Mouse (Mus musculus) cerebellum, adult 11 months (tissue): ENCODE results near the gene Hsd17b1.
A peak's percentile ranks its signal among the peaks of the same experiment; 100 is the strongest.
"Not testable (repeated sequence)": the region's sequence is repeated elsewhere in the genome, so short reads cannot be mapped to it uniquely, and the experiment has no call there.

Source experiments
- DNase-seq: peaks from one replicate; pipeline ENCODE4 v3.0.0; 2022

The Hsd17b1 gene

DNA sequence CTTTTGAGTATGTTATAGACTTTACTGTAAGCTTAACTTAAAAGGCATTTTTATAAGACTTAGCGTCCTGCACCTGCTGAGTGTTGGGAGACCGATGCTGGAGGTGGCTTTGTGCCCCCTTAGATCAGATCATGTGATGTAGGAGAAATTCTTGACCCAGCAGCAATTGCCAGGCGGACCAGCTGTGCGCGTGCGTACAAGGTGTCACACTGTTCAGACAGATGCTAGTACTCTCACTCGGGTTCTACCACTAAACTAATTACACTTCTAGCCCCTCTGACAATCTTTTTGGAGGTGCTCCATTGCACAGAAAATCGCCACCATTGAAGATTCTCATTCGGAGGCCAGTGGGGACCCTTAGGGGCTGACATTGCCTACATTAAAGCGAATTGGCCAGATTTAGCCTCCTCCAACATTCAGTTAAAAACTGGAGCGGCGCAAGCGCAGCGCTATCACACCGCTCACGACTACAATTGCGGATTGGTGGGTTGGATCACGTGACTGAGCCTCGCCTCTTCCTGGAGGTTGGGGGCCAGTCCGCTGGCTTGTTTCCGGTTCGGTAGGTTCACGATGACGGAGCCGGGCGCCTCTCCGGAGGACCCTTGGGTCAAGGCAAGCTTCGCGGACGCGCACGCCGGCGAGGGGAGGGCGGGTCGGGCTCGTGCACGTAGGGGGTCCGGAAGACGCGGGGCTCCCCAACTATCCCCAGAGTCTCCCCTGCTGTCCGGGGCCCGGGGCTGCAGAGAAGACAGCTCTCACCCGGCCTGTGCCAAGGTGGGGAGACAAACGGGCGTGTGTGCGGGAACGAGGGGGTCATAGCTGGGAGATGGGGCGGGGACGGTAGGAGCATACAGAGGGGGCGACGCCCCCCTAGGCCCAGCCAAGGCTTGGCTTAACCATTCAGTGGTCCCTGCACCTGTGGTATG, 8.8 kb downstream of the Hsd17b1 start, which contains the start of gene Mlx:
Gene Mlx, plus strand, starts transcription at position 522 of the 926 bp plus-strand sequence.
- peak; percentile 87 for DNase-seq

DNA sequence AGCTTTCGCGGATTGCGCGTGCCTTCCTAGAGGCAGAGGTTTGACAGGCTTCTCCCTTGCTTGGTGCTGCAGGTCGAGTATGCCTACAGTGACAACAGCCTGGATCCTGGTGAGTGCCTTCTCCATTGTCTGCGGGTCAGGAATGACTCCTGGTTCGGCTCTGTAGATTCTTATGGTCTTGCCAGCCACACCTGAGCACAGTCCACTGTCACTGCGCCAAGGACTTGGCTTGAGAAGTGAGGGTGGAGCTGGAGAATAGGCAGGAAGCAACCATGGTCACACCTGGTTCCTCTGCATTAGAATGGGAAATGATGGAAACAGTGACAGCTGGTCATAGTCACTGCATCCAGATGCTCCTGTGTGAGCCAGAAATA, 9.5 kb downstream of the Hsd17b1 start:
- DNase-seq: no peak

DNA sequence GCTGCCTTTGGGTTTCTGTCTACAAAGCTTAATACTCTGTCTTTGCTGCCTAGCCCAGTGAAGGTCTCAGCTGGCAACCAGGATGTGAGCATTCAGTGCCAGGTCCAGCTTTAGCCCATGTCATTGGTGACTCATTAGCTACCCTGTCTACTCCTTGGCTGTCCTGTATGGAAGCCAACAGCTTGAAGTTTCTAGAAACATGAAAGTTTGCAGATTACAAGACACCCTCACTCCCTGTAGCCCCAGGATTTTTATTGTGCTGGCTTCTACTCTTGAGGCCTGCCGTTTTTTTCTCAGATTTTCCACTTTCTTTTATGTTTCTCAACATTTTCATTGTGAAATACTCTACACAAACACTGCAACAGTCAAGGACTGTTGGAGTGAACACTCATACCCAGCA, 11.7 kb downstream of the Hsd17b1 start:
- DNase-seq: no peak

- no peak for DNase-seq
These were observed 16.7 kb downstream of the Hsd17b1 start for GRCm38 (mm10) chr11:101094930-101095313.

- peak; percentile 92 for DNase-seq
These were observed 17.3 kb downstream of the Hsd17b1 start, which contains the start of gene Psmc3ip for GRCm38 (mm10) chr11:101095314-101096024. Gene Psmc3ip (minus strand): TSS chr11:101095436.

DNA sequence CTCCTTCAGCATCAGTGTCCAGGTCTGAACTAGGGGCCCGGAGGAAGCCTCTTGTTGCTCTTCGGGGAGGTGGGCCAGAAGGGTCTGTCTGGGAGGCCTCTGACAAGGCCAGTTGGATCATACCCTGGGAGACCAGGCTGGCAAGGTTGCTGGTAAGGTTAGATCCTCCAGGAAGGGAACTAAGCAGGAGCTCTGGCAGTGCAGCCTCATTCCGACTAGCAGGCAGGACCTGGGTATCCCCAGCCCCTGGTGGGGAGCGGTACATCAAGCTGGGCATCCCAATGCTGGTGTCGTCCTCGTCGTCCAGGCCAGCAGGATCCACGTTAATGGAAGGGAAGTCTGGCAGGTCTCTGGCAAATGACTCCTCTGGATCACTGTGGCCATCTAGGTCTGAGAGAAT, 20.0 kb downstream of the Hsd17b1 start:
- DNase-seq: no peak

- no peak for DNase-seq
These were observed 24.8 kb downstream of the Hsd17b1 start for GRCm38 (mm10) chr11:101103011-101103410.

GRCm38 (mm10) chr11:101109351-101109750, 31.1 kb downstream of the Hsd17b1 start:
- no peak for DNase-seq

DNA sequence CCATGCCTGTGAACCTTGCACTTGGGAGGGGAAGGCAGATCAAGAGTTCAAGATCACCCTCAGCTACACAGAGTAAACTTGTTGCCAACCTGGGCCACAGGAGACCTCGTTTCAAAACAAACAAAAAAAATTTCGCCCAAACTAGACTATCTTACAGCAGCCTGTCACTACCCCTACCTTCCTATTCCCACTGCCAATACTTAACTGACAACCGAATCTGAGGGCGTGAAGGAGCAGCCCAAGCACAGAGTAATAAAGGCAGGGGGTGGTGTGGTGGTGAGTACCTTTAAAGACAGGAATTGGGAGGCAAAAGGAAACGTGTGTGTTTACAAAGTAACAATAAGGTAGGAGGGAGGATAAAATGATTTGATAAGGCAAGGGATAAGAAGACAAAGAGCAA, 32.5 kb downstream of the Hsd17b1 start:
- no peak for DNase-seq

DNA sequence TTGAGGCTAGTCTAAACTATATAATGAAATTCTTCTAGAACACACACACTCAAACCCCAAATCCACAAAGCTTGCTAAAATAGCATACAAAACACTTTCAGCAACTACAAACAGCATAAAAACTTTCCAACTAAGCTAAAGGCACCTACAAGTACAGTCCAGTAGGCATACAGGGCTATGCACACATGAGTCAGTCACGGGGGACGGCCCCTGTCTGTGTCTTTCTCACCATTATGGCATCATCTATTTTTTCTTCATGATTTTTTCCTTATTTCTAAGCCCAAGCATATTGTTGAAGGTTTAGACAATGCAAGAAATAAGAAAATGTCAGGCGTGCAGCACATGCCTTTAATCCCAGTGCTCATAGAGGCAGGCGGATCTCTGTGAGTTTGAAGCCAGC, 33.0 kb downstream of the Hsd17b1 start:
- no peak for DNase-seq

DNA sequence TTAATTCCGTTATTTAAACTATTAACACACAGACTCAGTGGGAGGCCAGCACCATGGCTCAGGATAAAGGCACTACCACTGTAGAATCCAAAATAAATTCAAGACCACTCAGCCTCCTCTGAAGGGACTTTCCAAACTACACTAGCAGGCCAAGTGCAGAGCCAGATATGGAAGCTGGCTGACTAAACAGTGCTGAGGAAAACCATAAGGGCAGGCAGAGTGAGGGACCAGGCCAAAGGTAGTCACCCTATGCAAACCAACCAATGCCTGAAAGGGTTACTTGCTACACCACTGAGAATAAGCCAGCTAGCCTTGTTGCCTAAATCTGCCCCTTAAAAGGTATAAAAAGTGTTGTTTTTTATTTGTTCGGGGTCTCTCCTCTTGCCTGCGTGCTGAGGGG, 34.0 kb downstream of the Hsd17b1 start:
- no peak for DNase-seq

DNA sequence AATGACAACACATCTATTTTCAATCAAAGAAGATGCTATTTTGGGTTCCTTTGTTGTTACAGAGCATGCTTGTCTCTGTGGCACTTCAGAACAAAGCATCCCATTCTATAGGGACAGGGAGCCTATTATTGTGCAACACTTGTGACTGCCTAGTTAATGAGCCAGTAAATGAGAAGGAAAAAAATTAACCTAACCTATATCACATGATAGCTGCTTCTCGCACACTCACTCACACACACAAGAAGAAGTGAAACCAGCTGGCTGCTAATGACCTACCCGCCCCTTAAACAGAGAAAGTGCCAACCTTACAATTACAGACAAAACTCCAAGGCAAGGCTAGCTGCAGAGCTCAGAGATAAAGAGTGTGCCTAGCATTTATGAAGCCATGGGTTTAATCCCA, 37.4 kb downstream of the Hsd17b1 start:
- no peak for DNase-seq

GRCm38 (mm10) chr11:101118105-101118504, 39.9 kb downstream of the Hsd17b1 start:
- no peak for DNase-seq

DNA sequence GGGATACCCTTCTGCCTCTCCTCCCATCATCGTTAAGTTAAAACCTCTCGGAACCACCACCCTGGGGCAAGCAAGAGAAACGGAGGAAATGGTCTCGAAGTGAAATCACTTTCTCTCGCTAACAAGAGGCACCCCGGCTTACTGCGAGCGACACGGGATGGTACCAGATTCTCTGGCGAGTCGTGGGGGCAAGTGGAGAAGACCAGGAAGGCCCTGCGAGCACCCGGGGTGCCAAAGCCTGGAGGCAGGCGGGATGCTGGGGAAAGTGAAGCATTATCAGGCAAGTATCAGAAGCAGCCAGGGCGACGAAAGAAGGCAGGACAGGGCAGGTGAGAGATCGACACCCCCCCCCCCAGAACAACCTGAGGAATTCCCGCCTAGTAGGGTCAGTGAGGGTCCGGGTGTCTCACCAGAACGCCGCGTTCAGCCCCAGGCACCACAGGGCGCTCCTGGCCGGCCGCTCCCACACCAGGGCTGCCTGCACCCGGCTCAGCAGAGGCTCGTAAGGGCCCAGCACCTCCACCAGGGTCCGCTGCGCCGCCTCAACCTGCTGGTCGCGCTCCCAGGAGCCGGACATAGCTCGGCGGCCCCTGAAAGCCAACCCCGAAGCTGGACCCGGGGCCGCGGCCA, 41.0 kb downstream of the Hsd17b1 start:
- DNase-seq: no peak

- peak; percentile 99 for DNase-seq
These were observed 41.7 kb downstream of the Hsd17b1 start, which contains the start of the genes Retreg3 and Tubg1 for GRCm38 (mm10) chr11:101119761-101120544. Gene Retreg3 (minus strand): TSS chr11:101119893. Gene Tubg1 (plus strand): TSS chr11:101119938.

GRCm38 (mm10) chr11:101120545-101121188, 42.5 kb downstream of the Hsd17b1 start:
- DNase-seq: no peak

- not testable (repeated sequence) for DNase-seq
These were observed 46.3 kb downstream of the Hsd17b1 start for GRCm38 (mm10) chr11:101124494-101124893.

GRCm38 (mm10) chr11:101125008-101125407, 46.8 kb downstream of the Hsd17b1 start:
- DNase-seq: not testable (repeated sequence)

GRCm38 (mm10) chr11:101127075-101127474, 48.9 kb downstream of the Hsd17b1 start:
- no peak for DNase-seq

DNA sequence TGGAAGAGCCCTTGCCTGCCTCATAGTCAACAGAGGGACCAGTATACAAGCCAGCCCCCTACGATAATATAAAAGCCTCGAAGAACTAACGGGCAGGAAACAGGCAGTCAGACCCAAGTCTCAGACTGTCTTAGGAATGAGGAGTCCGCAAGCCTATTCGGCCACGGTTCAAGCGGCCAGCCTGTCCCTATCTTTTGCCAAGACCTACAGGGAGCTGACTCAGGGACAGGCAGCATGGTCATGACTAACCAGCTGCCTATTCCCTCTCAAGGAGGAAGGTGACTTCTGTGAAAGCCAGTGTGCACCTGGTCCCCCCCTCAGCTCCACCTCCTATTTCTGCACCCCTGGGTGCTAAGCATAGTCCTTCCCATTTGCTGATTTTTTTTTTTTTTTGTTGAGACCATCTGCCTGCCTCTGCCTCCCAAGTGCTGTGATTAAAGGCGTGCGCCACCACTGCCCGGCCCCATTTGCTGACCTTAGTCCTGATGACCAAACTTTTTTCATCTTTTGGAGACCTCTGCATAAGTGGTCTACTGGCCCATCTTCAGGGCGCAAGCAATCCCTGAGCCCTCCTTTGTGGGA, 50.9 kb downstream of the Hsd17b1 start:
- peak; percentile 76 for DNase-seq
